Mouse (Mus musculus): ENCODE data around the gene Tent4b. TPM values are rescaled to one million over a fixed set of nuclear protein-coding genes. Genes with fewer than 3 reads are reported as not detected.

The Tent4b gene
- polyA plus RNA-seq, 1 experiment from 2014 or later, result 8.9 TPM

DNA sequence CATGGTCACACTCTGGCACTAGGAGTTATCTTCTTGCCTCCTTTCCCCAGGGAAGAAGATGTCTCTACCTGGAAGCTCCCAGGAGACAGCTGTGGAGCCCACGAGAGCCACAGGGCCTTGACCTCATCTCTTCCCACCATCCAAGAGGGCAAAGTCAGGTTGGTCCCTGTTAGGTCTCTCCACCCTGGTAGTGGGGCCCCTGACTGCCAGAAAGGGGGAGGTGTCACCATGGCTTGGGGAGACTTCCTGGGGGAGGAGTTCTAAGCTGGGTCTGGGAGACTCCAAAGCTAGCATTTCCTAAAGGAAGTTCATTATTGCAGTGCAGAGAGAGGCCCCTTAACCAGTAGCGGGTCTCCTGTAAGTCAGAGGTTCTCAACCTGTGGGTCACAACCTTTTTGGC is 96.0 kb downstream of the Tent4b start:
- Histone ChIP-seq H3K27ac (no peak overlapping the region), H3K4me3 (replicated peaks) (no peak overlapping the region), H3K4me2 (no peak overlapping the region), H3K9me3 (replicated peaks) (no peaks in the 10 kb centered on the region), H3K9ac (no peak overlapping the region), H3K4me1 (peaks cover 9% of the 10 kb centered on the region), H3K36me3 (no peaks in the 10 kb centered on the region), H3K27me3 (no peaks in the 10 kb centered on the region)
- no peak for ATAC-seq (replicated peaks; ENCODE audit: low FRiP score)
- 84% methylated on average over 2 of the region's 2 CpGs for WGBS

DNA sequence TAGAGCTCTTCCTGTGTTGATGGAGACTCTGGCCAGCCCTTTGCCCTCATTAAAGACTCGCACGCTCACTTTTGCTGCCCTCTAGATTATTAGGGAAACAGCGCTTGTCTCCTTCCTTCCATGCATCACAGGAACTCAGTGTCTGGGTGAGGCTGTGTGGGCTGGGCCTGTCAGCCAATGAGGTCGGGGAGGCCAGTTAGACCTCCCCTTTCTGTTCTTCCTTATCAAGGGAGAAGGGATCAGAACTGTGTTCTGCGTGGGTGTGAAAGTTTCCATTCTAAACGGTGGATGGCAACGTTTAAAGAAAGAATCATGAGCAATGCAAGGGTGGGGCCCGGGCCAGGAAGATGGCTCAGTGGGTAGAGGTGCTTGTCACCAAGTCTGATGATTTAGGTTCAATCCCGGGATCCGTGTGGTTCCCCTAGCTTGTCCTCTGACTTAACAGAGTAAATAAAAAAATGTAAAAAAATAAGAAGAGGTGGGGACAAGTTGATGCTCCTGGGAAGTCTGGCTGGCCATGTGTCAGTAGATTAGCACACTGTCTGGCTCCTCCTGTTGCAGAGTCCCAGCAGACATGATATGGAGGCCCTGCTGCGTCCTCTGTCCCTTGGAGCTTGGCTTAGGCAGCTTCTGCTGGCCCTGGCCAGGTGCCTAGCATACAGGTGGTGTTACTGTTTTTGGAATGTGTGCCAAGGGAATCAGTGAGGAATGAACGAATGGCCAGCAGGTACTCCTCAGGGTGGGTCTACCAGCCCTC is 99.1 kb downstream of the Tent4b start:
- Histone ChIP-seq H3K27ac (no peak overlapping the region), H3K4me2 (no peak overlapping the region), H3K27me3 (no peaks in the 10 kb centered on the region), H3K4me3 (replicated peaks) (no peak overlapping the region), H3K9me3 (replicated peaks) (no peaks in the 10 kb centered on the region), H3K4me1 (peaks cover 16% of the 10 kb centered on the region), H3K36me3 (no peaks in the 10 kb centered on the region), H3K9ac (no peak overlapping the region)
- WGBS, result 31% methylated on average over 12 of the region's 12 CpGs
- 0 out of 2 replicates have a peak, but pooled peaks have one; percentile 15 for ATAC-seq (replicated peaks; ENCODE audit: low FRiP score)

DNA sequence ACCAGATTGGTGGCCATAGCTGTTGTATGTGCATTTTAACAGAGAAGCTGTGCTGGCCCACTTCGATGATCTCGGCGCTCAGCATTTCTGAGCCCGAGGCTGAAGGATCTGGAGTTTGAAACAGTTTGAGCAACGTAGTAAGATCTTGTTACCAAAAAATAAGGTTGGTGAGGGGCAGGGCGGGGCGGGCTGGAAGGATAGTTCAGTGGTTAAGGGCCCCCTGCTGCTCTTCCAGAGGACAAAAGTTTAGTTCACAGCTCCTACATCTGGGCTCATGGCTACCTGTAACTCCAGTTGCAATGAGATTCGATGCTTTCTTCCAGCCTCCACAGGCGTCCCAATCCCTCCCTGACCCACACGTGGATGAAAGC is 99.7 kb downstream of the Tent4b start:
- WGBS, result 88% methylated on average over 10 of the region's 10 CpGs
- no peaks in the 10 kb centered on the region for H3K9me3 ChIP-seq (replicated peaks)
- H3K4me2 ChIP-seq, result no peak overlapping the region
- no peak for ATAC-seq (replicated peaks; ENCODE audit: low FRiP score)
- H3K36me3 ChIP-seq, result no peaks in the 10 kb centered on the region
- no peak overlapping the region for H3K4me3 ChIP-seq (replicated peaks)
- H3K27ac ChIP-seq, result no peak overlapping the region
- peaks cover 16% of the 10 kb centered on the region for H3K4me1 ChIP-seq
- H3K9ac ChIP-seq, result no peak overlapping the region
- H3K27me3 ChIP-seq, result no peaks in the 10 kb centered on the region

DNA sequence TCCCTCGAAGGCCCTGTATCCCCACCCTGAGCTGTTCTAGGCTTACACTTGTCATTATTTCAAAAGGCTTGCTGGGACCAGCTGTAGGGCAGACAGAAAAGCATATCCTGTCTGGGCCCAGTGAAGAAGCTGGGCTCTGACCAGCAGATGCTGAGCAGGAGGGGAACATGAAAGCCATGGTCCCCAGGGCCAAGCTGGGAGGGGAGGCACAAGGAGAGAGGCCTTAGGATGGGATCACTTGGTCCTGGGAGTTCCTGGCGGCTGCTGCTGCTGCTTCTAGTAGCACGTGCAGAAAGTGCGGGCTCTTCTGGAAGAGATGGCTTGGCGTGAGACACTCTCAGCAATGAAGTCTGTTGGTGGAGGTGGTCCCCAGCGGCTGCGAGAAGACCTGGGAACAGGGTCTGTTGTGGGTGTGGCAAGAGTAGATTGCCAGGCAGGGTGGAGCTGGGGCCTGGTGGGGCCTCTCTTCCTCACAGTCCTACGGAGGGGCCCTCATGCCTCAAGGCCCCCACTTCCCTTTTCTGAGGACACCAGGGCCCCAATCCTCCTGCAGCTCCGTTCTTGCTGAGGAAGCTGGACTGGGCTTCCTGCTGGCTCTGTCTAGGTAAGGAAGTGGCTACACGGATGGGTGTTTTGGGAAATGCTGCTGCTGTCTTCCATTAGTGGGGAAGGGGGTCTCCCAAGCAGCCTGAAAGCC is 101.0 kb downstream of the Tent4b start:
- Histone ChIP-seq H3K4me3 (replicated peaks) (no peak overlapping the region), H3K4me1 (peaks cover 16% of the 10 kb centered on the region), H3K9ac (no peak overlapping the region), H3K27ac (no peak overlapping the region), H3K27me3 (no peaks in the 10 kb centered on the region), H3K4me2 (no peak overlapping the region), H3K36me3 (no peaks in the 10 kb centered on the region), H3K9me3 (replicated peaks) (no peaks in the 10 kb centered on the region)
- peak; percentile 62; the same call in 1 of the 2 replicates for ATAC-seq (replicated peaks; ENCODE audit: low FRiP score)
- 69% methylated on average over 10 of the region's 10 CpGs for WGBS

DNA sequence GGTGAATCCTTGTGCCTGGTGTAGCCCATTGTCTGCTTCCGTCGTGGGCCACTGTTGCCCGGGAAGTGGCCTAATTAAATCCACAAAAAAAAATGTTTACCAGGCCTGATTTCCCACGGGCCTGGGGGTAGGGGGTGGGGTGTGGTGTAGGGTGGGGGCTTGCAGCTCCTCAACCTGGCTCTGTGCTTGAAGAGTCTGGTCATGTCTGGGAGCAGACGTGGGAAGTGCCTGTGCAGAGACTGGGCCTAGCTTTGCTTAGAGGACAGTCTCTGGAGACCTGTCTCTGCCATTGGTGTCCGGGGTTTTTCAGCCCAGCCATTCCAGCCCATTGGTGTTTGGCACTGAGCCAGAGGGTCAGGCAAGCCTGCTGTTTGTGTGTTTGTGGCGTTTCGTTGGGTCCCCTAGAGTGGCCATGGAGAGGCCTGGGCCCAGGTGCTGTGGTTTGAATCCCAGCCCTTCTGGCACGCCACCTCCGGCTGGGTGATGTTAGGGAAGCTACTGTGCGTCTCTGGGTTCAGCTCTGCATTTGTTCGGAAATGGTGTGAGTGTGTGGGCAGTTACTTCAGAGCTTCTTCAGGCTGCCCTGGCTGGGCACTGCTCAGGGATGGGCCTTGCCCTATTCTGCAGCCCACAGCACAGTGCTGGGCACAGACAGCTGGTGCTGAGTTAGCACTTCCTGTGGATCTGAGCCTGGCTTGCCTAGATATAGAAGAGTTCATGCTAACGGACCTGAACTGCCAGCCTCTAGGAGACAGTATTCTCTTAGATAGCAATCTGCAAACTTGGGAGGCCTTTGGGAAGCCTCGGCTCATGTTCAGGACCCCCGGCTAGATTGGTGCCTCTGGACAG is 102.8 kb downstream of the Tent4b start:
- Histone ChIP-seq H3K27me3 (no peaks in the 10 kb centered on the region), H3K4me3 (replicated peaks) (no peak overlapping the region), H3K4me1 (peaks cover 14% of the 10 kb centered on the region), H3K27ac (no peak overlapping the region), H3K36me3 (no peaks in the 10 kb centered on the region), H3K4me2 (no peak overlapping the region), H3K9ac (no peak overlapping the region), H3K9me3 (replicated peaks) (no peaks in the 10 kb centered on the region)
- 68% methylated on average over 15 of the region's 15 CpGs for WGBS
- ATAC-seq (replicated peaks; ENCODE audit: low FRiP score), result no peak

DNA sequence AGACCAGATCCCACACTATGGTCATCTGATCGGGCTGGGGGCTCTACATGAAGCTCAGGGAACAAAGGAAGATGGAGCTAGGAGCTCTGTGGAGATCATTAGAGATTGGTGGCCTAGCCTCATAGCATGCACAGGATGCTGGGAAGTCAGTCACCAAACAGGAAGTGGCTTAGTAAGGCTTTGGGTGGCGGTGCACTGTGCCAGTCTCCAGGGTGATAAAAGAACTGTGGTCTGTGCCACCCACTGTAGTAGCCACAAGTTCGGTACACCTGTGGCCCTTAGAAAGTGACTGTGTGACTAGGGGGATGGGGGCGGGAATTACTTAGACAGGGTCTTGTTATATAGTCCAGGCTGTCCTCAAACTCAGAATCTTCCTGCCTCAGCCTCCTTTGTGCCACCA is 106.8 kb downstream of the Tent4b start:
- Histone ChIP-seq H3K4me3 (replicated peaks) (no peak overlapping the region), H3K36me3 (no peaks in the 10 kb centered on the region), H3K9ac (no peak overlapping the region), H3K27ac (no peak overlapping the region), H3K9me3 (replicated peaks) (no peaks in the 10 kb centered on the region), H3K4me1 (peaks cover 7% of the 10 kb centered on the region; the same call in 1 of the 2 replicates), H3K4me2 (no peak overlapping the region), H3K27me3 (no peaks in the 10 kb centered on the region)
- 90% methylated on average over 4 of the region's 4 CpGs for WGBS
- no peak for ATAC-seq (replicated peaks; ENCODE audit: low FRiP score)

DNA sequence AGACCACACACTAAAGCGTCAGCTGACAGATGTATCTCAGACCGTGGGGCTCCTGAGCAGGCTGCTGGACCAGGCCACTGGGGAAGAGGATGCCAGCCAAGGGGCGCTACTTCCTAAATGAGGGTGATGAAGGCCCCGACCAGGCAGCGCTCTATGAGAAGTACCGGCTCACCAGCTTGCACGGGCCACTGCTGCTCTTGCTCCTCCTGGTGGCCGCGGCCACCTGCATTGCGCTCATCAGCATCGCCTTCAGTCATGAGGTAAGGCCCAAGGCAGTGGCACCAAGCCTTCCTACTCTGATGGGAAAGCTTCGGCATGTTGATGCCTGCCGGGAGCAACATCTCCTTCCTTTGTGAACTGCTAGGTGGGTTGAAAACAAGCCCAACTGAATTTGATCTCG is 107.5 kb downstream of the Tent4b start:
- Histone ChIP-seq H3K4me3 (replicated peaks) (no peak overlapping the region), H3K9me3 (replicated peaks) (no peaks in the 10 kb centered on the region), H3K36me3 (no peaks in the 10 kb centered on the region), H3K4me1 (peaks cover 7% of the 10 kb centered on the region; the same call in 1 of the 2 replicates), H3K4me2 (no peak overlapping the region), H3K9ac (no peak overlapping the region), H3K27ac (no peak overlapping the region), H3K27me3 (no peaks in the 10 kb centered on the region)
- WGBS, result 76% methylated on average over 14 of the region's 14 CpGs
- no peak for ATAC-seq (replicated peaks; ENCODE audit: low FRiP score)

DNA sequence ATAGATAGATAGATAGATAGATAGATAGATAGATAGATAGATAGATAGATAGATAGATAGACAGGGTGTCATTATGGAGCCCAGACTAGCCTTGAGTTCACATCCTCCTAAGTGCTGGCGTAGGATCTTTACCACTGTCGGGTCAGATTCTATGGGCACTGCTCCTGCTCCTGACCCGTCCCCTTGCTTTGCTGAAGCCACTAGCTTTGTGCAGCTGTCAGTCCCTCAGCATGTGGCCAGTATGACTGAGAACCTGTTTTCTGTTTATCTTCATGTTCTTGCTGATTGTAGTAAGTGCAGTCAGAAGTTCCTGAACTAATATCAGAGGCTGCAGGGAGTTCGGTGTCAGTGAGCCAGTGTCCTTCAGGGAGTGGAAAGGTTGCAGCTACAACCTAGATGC is 108.7 kb downstream of the Tent4b start:
- ATAC-seq (replicated peaks; ENCODE audit: low FRiP score), result no peak
- H3K4me3 ChIP-seq (replicated peaks), result no peak overlapping the region
- WGBS, result 94% methylated on average over 4 of the region's 4 CpGs

More for the DNA sequence above, 108.7 kb downstream of the Tent4b start:
- no peaks in the 10 kb centered on the region for H3K27me3 ChIP-seq
- no peak overlapping the region for H3K27ac ChIP-seq
- H3K4me2 ChIP-seq, result no peak overlapping the region
- H3K4me1 ChIP-seq, result no peaks in the 10 kb centered on the region
- H3K36me3 ChIP-seq, result no peaks in the 10 kb centered on the region
- no peaks in the 10 kb centered on the region for H3K9me3 ChIP-seq (replicated peaks)
- no peak overlapping the region for H3K9ac ChIP-seq

Other genes with a start within 250 kb of the Tent4b start
- gene Zfp423, start 239.6 kb upstream of the Tent4b start, polyA plus RNA-seq (2015; fragmentation: Nextera tagmentation; extraction: Ambion mirVana), result 9.2 and 10.9 TPM in 2 replicates
- gene Cnep1r1, start 80.4 kb upstream of the Tent4b start, polyA plus RNA-seq (2015; fragmentation: Nextera tagmentation; extraction: Ambion mirVana), result 59.5 and 60.6 TPM in 2 replicates
- gene Heatr3, start 61.4 kb upstream of the Tent4b start, polyA plus RNA-seq (2015; fragmentation: Nextera tagmentation; extraction: Ambion mirVana), result 47.2 and 51.0 TPM in 2 replicates
- gene Adcy7, start 73.2 kb downstream of the Tent4b start, polyA plus RNA-seq (2015; fragmentation: Nextera tagmentation; extraction: Ambion mirVana), result 2.9 and 3.1 TPM in 2 replicates
- gene Brd7, start 163.0 kb downstream of the Tent4b start, polyA plus RNA-seq (2015; fragmentation: Nextera tagmentation; extraction: Ambion mirVana), result 68.6 and 74.4 TPM in 2 replicates

Data from kidney, embryonic 15.5 days (tissue).